Mouse (Mus musculus): ENCODE data around the gene Nanos3.

DNA sequence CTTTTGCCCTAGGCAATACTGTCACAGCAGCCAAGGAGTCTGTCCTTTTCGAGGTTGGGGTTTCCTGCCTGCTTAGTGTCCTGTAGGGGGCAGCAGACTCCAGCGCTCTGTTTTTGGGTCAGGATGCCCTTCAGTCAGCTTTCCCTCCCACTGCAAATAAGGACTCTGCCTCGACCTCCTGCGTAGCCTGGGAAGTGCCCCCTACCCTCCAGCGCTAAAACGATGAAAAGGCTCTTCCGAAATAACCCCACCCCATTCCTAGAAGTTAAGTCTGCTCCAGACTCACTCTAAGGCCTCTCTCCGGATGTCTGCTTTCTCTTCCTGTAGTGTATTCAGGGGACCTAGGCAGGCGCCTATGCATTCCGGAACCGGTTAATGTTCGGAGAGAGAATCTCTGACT, 1.5 kb upstream of the Nanos3 start:
- peak; percentile 89 for TF ChIP-seq CTCF (conservative IDR thresholded peaks at IDR 0.05; ENCODE audit: low read length)
- TF ChIP-seq NANOG (IDR thresholded peaks at IDR 0.05; ENCODE audit: borderline replicate concordance, low read length): peak; percentile 65; the same call in 1 of the 2 replicates

Data from E14TG2a.4 (cell line).